Mouse (Mus musculus): Measurements from ENCODE around the gene Itpripl2. TPM values are rescaled to one million over a fixed set of nuclear protein-coding genes. Genes with fewer than 3 reads are reported as not detected.

The Itpripl2 gene
- total and polyA plus RNA-seq, 3 experiments: not detected

DNA sequence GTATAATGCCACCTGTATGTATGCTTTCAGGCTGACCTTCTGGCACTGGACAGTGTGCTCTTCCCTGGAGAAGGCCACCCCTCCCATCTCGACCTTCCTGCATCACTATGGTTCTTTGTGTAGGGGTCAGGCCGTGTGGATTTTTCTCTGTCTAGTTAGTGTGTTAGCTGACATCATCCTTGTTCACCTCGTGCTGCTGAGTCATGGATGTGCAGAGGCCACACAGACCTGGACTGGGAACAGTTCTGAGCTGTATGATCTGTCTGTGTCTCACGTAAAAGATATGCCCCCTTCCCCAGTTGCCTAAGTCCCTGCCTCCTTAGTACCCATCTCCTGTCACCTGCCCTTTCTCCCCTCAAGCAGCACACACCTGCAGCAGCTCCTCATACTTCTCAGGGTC, 35.2 kb upstream of the Itpripl2 start:
- no peaks in the 10 kb centered on the region for H3K9me3 ChIP-seq (replicated peaks; ENCODE audit: low read length)
- in situ Hi-C loops (cut with MboI; ENCODE audit: low pct_ligation_motif_present, low pct_unique_long_range_greater_than_20kb, low sequenced_read_pairs) (loop anchor here (10.0 kb wide), 1 partner anchor 222 kb away; no protein-coding TSS in a partner anchor), dilution Hi-C loops (cut with MboI; ENCODE audit: extremely low pct_ligation_motif_present, extremely low pct_unique_long_range_greater_than_20kb, low sequenced_read_pairs) (no loop called here)
- TF ChIP-seq HCFC1 (IDR thresholded peaks at IDR 0.05; ENCODE audit: low read depth, low read length): no peak
- no peak for TF ChIP-seq MEF2A (IDR thresholded peaks at IDR 0.05; ENCODE audit: borderline replicate concordance, low read depth, low read length)
- TF ChIP-seq KAT2A (IDR thresholded peaks at IDR 0.05; ENCODE audit: insufficient replicate concordance, low read length): no peak
- no peak for TF ChIP-seq MAX (IDR thresholded peaks at IDR 0.05; ENCODE audit: low read length)
- TF ChIP-seq POLR2A (IDR thresholded peaks at IDR 0.05; ENCODE audit: low read depth, low read length): no peak
- no peak for TF ChIP-seq ELF1 (IDR thresholded peaks at IDR 0.05; ENCODE audit: low read depth, low read length)
- no peak for TF ChIP-seq JUN (IDR thresholded peaks at IDR 0.05; ENCODE audit: insufficient read depth, low read depth, low read length)
- no peak for TF ChIP-seq ZNF384 (IDR thresholded peaks at IDR 0.05; ENCODE audit: low read depth, low read length)
- no peak for TF ChIP-seq CHD1 (IDR thresholded peaks at IDR 0.05; ENCODE audit: low read depth, low read length)
- no peak for TF ChIP-seq MYC (IDR thresholded peaks at IDR 0.05; ENCODE audit: low read depth, low read length)
- TF ChIP-seq POLR2AphosphoS2 (IDR thresholded peaks at IDR 0.05; ENCODE audit: low read depth, low read length): no peak
- no peak for TF ChIP-seq SMC3 (IDR thresholded peaks at IDR 0.05; ENCODE audit: low read depth, low read length)
- TF ChIP-seq SIN3A (IDR thresholded peaks at IDR 0.05; ENCODE audit: low read length): no peak
- no peak for TF ChIP-seq NRF1 (IDR thresholded peaks at IDR 0.05; ENCODE audit: low read depth, low read length)
- TF ChIP-seq E2F4 (IDR thresholded peaks at IDR 0.05; ENCODE audit: insufficient replicate concordance, low read depth, low read length): no peak
- TF ChIP-seq USF2 (conservative IDR thresholded peaks at IDR 0.05; ENCODE audit: low read depth, low read length): no peak
- no peak for TF ChIP-seq CTCF (conservative IDR thresholded peaks at IDR 0.05 in 1 of 2, IDR thresholded peaks at IDR 0.05 in 1 of 2; ENCODE audit: low read depth in 2 of 2, low read length in 2 of 2)
- H3K27ac ChIP-seq (ENCODE audit: insufficient read depth, low read depth): no peak overlapping the region
- H3K79me2 ChIP-seq (replicated peaks; ENCODE audit: control insufficient read depth, extremely low read depth, insufficient read depth, poor library complexity, severe bottlenecking): no peaks in the 10 kb centered on the region
- H3K27me3 ChIP-seq (replicated peaks): no peaks in the 10 kb centered on the region
- peaks cover 6 to 65% of the 10 kb centered on the region in 2 experiments for H3K36me3 ChIP-seq (replicated peaks in 1 of 2; ENCODE audit: control insufficient read depth in 1 of 2, insufficient read depth in 1 of 2, low read length in 1 of 2)
- H3K9ac ChIP-seq (ENCODE audit: insufficient read depth, low read depth): no peak overlapping the region
- no peak overlapping the region for H3K4me3 ChIP-seq (replicated peaks in 1 of 3; ENCODE audit: low read depth in 2 of 3, low read length in 2 of 3, poor library complexity in 1 of 3)
- H3K4me1 ChIP-seq (ENCODE audit: control insufficient read depth in 1 of 2, insufficient read depth in 2 of 2): peaks cover 0 to 1% of the 10 kb centered on the region in 2 experiments; a peak in 2 of 4 replicates
- no peak for DNase-seq (ENCODE audit: extremely low read depth)
- no peak overlapping the region for H3K4me2 ChIP-seq (ENCODE audit: insufficient read depth, low read depth, poor library complexity, severe bottlenecking)

DNA sequence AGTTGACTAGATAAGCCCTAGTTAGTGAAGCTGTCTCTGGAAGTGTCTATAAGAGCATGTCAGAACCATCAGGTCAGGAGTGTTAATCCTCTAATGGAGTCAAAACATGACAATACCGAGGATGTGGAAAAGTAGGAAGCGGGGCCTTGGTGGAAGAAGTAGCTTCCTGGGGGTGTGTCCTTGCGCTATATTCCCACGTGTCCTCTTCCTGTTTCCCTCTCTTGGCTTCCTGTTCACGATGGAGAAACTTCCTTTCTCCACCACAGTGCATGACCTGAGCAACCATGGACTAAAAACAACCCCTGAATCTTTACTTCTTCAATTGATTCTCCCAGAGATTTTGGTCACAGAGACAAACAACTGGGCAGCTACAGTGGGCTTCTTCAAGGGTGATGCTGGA, 30.3 kb upstream of the Itpripl2 start:
- Histone ChIP-seq H3K79me2 (replicated peaks; ENCODE audit: control insufficient read depth, extremely low read depth, insufficient read depth, poor library complexity, severe bottlenecking) (no peaks in the 10 kb centered on the region), H3K27ac (ENCODE audit: insufficient read depth, low read depth) (no peak overlapping the region), H3K9me3 (replicated peaks; ENCODE audit: low read length) (no peaks in the 10 kb centered on the region), H3K36me3 (replicated peaks in 1 of 2; ENCODE audit: control insufficient read depth in 1 of 2, insufficient read depth in 1 of 2, low read length in 1 of 2) (peaks cover 3 to 39% of the 10 kb centered on the region in 2 experiments), H3K4me3 (replicated peaks in 1 of 3; ENCODE audit: low read depth in 2 of 3, low read length in 2 of 3, poor library complexity in 1 of 3) (no peak overlapping the region), H3K27me3 (replicated peaks) (no peaks in the 10 kb centered on the region), H3K4me1 (ENCODE audit: control insufficient read depth in 1 of 2, insufficient read depth in 2 of 2) (peaks cover 2 to 4% of the 10 kb centered on the region in 2 experiments; a peak in 1 of 4 replicates), H3K4me2 (ENCODE audit: insufficient read depth, low read depth, poor library complexity, severe bottlenecking) (no peak overlapping the region), H3K9ac (ENCODE audit: insufficient read depth, low read depth) (no peak overlapping the region)
- DNase-seq (ENCODE audit: extremely low read depth): no peak
- in situ Hi-C loops (cut with MboI; ENCODE audit: low pct_ligation_motif_present, low pct_unique_long_range_greater_than_20kb, low sequenced_read_pairs): loop anchor here (10.0 kb wide), 1 partner anchor 217 kb away; no protein-coding TSS in a partner anchor
- dilution Hi-C loops (cut with MboI; ENCODE audit: extremely low pct_ligation_motif_present, extremely low pct_unique_long_range_greater_than_20kb, low sequenced_read_pairs): no loop called here
- TF ChIP-seq IRF4 (IDR thresholded peaks at IDR 0.05; ENCODE audit: low read depth, low read length) (no peak), BHLHE40 (IDR thresholded peaks at IDR 0.05; ENCODE audit: low read depth, low read length) (no peak), JUND (conservative IDR thresholded peaks at IDR 0.05; ENCODE audit: low read depth, low read length) (no peak), RCOR1 (conservative IDR thresholded peaks at IDR 0.05; ENCODE audit: low read depth, low read length) (no peak), ZNF384 (IDR thresholded peaks at IDR 0.05; ENCODE audit: low read depth, low read length) (no peak), HCFC1 (IDR thresholded peaks at IDR 0.05; ENCODE audit: low read depth, low read length) (no peak), USF2 (conservative IDR thresholded peaks at IDR 0.05; ENCODE audit: low read depth, low read length) (no peak), EP300 (IDR thresholded peaks at IDR 0.05; ENCODE audit: low read length) (no peak), ZC3H11A (IDR thresholded peaks at IDR 0.05; ENCODE audit: low read depth, low read length) (no peak), MAX (IDR thresholded peaks at IDR 0.05; ENCODE audit: low read length) (no peak), UBTF (IDR thresholded peaks at IDR 0.05; ENCODE audit: low read depth, low read length) (no peak), RAD21 (IDR thresholded peaks at IDR 0.05; ENCODE audit: low read depth, low read length) (no peak), MXI1 (IDR thresholded peaks at IDR 0.05; ENCODE audit: low read depth, low read length) (no peak), NRF1 (IDR thresholded peaks at IDR 0.05; ENCODE audit: low read depth, low read length) (no peak), ZMIZ1 (IDR thresholded peaks at IDR 0.05; ENCODE audit: low read depth, low read length) (no peak), SMC3 (IDR thresholded peaks at IDR 0.05; ENCODE audit: low read depth, low read length) (no peak), CHD2 (IDR thresholded peaks at IDR 0.05; ENCODE audit: low read length) (no peak), E2F4 (IDR thresholded peaks at IDR 0.05; ENCODE audit: insufficient replicate concordance, low read depth, low read length) (no peak), NELFE (IDR thresholded peaks at IDR 0.05; ENCODE audit: low read depth, low read length) (no peak), POLR2A (IDR thresholded peaks at IDR 0.05; ENCODE audit: low read depth, low read length) (no peak)
